Mouse (Mus musculus) left cerebral cortex, adult 9 months (tissue): Measurements from ENCODE around the gene Lmo3.

ENCODE experiments used
- DNase-seq, 2 experiments: peaks; one replicate each; pipeline ENCODE4 v3.0.0; 2022; ENCODE audit warnings: low spot score in 2 of 2

Lmo3 gene

DNA sequence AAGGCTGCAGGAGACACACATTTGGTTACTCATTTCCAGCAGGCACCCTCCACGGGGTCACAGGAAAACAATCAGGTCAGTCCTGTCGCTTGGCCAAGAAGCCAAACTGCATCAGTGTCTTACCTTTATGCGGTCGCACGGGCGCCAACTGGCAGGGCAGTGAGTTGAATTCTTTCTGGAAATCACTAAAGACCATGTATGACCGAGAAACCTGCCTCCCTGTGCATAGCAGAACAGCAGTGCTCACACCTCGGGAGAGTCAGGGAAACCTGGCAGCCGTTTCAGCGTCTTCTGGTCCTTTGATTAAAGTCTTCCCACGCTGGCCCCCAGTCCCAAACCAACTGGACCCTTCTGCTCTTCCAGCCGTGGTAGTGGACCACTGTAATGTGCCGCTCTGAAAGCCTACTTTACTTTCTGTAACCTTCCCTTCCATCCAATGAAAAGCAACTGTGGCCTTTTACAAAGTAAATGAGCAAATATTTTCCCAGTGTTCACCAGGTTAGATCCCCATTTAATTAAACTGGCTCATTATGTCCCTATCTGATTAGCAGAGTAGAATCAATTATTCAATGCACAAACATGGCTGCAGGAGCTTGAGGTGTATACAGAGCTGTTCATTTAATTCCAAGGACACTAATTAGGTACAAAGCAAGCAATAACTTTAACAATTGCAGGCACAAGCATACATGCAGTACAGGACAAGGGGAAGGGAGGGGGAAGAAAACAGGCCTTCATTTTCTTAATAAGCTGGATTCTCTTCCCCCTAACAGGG, at the start of gene Lmo3:
Lmo3 (minus strand) TSS at position 235 of the 772 bp plus-strand sequence.
- no peak for DNase-seq

DNA sequence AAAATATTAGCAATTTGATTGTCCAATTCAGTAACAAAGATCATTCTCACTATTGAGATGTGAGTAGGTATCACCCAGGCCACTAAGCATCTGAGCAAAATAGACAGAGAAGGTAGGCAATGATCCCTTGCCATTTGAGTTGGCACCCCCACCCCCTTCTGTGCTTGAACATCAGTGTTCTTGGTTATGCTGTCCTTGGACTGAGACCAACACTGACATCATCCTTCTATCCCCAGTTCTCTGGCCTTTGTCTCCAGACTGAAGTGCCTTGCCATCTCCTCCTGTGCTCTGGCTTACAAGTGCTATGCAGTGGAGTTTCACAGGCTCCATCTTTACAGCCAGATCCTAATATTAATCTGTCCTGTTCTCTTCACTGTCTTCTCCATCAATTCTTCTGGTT, 39.0 kb upstream of the Lmo3 start:
- DNase-seq: no peak

DNA sequence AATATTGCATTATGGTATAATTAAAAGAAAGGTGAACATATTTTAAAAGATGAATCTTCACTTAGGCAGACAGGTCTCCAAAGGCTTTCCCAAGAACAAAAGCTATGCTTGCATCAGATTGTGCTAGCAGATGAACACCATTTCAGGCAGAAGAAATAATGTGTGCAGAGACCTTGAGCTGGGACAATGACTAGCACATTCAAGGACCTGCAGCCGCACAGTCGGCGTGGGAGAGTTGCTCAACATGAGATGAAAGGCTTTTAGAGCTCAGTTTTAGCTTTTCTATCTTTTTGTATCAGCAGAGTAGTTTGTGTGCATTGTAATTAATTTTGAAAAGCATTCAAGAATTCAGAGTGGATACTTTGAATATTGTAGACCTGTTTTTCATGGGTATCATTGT, 36.6 kb upstream of the Lmo3 start:
- no peak for DNase-seq

DNA sequence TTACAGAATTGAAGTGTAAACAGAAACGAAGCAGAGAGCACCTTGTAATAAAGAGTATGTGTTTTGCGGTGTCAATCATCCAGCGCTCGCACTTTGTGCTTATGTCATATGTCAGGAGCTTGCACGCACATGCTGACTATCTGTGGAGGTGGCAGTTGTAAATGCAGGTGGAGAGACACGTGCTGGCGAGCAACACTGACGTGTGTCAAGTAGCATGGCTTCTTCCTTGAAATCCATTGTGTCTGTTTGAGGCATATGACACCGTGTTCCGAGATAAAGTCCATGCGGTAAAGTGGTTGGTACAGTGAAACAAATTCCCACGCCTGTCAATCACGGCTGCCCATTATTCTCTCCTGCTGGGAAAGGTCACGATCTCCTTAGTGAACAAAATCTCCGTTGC, 15.2 kb upstream of the Lmo3 start:
- no peak for DNase-seq

DNA sequence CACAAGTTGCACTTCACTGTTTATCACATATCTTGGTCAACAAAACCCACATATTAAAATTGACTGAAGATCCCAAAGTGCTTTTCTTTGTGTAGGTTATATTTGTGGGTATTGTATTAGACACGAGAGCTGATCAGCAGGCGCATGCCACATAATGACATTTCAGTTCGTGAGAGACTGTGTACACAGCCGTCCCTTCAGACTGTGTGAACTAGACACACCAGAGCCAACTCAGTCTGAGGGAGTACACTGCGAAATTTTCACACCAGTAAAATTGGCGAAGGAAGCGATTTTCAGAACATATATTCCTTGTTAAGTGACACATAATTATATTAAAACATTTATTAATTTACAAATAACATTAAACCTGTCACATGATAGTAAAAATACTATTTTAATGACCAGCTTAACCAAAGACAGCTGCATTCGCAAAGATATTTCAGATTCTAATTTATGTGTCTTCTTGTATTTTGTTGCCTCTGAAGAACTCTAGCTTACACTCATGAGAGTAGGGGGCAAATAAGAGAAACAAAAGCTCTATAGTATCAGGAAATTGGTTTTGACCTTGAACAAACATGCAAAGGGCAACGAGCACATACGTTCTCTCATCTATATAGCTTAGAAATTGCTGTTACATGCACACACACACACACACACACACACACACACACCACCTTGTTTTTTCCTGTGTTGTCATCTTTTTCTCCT, 14.4 kb upstream of the Lmo3 start:
- DNase-seq: no peak

DNA sequence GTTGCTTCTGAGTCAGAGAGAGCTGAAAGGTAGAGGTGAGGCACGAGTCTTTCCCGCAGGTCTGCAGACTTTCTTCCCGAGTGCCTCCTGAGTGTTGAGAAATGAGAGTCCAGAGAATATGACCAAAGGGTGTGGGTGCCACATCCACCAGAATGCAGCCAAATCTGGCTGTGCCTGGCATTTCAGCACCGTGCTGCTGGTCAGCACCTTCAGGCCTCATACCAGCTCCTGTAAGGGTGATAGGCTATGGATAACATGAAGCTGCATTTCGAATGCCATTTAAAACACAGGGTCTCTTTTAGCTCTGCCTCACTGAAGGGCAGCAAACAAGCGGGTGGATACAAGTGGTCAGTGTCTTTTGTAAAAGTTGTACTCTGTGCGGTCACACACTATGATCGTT, 1.5 kb upstream of the Lmo3 start:
- no peak for DNase-seq

DNA sequence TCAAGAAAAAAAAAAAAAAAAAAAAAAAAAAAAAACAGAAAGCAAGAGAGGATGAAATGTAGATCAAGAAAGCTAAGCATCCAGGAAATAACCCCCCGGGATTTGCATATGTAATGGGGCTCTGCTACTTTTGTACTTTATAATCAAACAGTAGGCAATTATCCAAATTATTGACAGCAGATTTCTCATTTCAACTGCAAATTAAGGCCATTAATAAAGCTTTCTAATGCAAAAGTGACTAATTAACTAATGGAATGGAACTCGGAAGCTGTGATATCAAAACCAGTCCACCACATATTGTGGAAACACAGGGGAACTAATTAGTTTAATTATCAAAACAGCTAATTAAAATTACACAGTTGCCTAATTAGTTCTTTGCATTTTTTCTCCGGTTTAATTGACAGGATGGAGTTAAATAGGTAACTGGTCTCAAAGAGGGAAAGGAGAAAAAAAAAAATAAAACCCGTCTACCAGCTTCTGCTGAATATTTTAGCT, 785 bp upstream of the Lmo3 start:
- no peak for DNase-seq

DNA sequence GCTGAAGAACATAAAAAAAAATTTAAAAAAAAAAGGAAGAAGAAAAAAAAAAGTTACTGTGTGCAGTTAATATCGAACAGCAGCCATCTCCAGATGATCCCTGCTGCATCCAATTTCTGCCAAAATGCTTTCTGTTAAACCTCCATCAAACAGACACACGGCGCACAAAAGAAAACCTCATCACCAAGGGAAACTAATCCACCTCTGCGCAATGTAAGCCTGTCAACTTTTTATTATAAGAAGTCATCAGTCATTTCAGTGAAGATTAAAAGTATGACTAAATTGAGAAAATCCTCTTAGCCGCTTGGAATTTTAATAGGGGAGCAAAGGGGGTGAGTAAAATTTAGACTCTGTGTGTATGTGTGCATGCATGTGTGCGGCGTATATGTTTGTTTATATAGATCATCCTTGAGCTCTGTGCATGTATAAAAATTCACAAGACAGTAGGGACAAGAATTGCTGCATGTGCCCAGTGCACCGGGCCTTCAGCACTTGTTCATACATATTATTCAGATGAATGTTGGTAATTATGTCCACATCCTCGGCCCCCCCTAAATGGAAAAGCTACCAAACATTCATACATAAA, 1.2 kb downstream of the Lmo3 start:
- no peak for DNase-seq

DNA sequence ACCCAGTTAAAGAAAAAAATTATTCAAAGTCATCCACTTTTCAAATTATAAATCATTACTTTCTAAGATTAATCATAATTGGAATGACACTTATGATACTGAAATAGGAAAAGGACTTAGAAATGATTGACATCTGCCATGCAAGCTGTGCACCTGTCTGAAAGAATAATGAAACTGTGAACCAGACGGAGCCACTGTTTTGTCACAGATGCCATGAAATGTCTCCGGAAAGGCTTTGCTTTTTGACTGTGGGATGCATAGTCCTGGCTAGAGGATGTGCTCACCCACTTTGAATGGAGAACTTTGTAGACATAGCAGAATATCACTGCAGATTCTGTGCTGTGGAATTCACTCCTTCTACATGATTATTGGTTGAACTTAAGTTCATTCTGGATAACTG, 18.4 kb downstream of the Lmo3 start:
- DNase-seq: no peak

DNA sequence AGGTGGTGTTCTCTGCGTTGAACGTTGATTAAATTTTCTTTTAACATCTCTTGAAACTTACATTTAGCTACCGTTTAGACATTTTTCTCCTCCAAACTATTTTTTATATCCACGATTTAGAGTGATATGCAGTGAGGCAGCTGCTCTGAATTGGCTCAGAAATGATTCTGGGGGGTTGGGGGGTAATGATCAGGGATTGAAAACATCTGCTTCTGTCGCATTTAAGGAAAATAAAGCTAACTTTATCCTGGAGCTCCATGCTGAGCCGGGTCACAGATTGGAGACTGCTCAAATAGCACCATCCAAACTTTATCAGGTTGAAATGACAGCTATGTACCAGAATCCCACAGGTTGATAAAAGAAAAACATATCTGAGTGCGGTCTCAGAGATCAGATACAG, 29.6 kb downstream of the Lmo3 start:
- DNase-seq: no peak

DNA sequence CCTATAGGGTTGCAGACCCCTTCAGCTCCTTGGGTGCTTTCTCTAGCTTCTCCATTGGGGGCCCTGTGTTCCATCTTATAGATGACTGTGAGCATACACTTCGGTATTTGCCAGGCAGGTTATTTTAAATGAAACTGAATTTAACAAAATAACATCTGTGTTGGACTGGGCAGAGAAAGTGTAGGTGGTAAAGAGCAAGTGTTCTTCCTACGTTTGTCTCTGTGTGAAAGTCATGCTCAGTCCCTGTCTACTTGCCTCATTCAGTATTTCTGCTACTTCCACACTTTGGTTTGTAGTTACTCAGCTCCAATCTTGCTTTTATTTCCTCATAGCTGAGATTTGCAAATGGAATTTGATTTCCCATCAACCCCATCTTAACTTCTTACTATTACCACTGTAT, 46.9 kb downstream of the Lmo3 start:
- DNase-seq: peak in 1 of 2 experiments; percentile 6

DNA sequence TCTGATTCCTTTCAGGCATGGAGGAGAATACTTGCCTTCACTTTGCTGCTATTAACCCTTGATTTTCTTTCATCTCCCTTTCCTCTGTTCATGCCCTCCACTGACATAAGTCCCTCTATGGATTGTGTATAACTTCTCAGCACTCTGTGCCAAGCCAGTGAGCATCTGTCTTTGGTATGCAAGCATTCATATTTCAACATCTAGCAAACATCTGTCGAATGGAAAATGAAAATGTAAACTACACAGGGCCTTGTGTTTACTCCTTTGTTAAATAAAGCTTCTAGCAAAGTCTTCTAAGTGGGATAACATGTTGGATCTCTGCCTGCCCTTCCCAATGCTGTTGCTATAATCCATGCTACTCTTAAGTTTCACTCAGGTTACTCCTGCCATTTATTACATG, 75.1 kb downstream of the Lmo3 start:
- no peak for DNase-seq

DNA sequence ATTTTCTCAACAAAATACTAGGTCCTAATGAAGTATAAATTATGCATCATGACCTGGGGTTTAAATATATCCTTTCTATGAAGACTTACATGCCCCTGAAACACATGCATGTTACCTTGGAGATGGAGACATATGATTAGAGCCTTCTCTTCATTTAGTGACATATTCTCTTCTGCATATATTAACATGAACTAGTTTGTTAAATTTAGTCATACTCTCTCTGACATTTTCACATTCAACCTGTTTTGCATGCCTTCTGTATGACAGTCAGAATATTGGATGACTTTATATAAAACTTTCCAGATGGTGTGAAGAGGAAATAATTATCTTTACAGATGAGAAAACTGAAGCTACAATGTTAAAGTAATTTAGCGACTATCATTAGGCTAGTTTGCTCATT, 77.8 kb downstream of the Lmo3 start:
- DNase-seq: no peak

DNA sequence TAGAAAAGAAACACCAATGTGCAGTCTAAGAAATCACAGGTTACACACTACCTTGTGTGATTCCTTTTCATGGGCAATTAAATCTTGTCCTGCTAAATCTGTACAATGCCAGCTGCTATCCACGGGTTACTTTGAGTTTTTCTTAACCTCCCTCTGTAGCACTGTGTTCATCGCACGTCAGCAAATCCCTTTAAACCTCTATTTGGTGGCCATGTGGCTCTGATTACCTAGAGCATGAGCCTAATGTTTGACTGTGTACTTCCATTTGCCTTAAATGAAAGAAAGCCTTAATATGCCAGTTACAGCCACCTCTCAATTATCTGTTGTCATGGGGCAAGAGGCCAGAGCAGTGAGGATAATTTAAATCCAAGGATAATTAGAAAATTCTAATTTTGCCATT, 98.9 kb downstream of the Lmo3 start:
- no peak for DNase-seq

DNA sequence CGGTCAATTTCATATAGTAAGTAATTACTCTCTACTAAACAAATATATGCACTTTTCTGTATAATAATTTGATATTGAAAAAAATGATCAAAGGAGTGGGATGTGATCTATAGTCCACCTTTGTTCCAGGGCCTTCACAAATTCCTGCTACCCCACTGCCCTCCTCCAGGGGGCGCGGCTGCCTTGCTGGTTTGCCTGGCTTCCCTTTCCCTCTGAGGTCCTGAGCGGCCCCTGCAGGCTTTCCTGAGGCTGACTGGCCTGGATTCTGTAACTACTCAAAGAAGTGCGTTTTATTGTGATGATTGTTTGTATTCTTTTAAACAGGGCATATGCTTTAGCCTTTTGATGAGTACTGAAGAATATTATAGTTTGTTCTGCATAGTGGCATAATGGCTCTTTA, 104.2 kb downstream of the Lmo3 start:
- peak; percentile 3 to 67 for DNase-seq

DNA sequence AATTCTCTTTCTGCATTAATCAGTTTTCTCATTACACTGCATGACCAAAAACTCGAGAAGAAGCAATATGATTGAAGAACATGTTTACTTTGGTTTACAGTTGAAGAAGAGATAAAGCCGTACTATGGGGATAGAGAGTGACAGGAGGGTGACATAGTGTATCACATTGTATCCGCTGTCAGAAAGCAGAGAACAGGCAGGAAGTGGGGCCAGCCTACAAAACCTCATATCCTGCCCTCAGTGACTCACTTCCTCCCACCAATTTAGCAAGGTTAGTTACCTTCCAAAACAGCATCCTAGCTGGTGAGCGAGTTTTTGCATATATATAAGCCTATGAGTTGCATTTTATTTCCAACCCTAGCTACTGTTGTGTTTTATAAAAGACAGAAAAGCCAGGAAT, 112.6 kb downstream of the Lmo3 start:
- DNase-seq: no peak

DNA sequence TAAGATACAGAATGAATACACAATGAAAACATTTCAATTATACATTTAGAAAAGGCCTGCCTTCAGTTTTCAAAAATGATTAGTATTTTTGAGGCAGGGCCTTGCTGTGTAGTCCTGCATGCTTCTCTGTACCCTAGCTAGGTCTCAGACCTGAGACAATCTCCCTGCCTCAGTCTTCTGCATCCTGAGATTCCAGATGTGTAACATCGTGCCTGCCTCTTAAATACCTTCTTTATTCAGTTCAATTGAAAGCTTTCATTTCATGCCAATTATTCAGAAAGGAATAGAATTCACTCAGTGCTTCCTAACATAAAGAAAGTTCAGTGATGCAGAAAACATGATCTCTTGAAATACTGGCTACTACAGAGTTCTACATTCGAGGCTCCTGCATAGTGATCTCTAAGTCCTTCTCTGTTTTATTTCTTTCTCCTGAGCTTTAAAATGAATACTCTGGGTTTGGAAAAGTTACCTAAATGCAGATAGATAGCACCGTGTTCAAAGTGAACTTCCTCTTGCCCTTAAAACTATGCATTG, 137.2 kb downstream of the Lmo3 start:
- no peak for DNase-seq

DNA sequence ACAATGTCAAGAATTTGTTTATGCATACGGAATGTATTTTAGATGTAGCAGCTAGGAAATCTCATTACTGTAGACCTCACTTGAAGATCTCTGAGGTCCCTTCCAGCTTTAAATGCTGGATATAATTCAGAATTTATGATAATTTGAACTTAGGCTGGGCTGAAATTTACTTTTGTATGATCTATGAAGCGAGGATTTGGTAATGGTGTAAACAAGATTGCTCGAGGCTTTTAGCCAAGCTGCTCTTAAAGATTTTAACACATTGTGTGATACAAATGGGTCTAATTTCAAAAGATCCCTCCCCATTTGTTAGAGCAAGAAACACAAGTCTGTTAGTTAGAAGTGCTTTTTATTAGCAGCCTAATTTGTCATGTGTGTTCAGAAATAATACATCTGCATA, 144.4 kb downstream of the Lmo3 start:
- no peak for DNase-seq

DNA sequence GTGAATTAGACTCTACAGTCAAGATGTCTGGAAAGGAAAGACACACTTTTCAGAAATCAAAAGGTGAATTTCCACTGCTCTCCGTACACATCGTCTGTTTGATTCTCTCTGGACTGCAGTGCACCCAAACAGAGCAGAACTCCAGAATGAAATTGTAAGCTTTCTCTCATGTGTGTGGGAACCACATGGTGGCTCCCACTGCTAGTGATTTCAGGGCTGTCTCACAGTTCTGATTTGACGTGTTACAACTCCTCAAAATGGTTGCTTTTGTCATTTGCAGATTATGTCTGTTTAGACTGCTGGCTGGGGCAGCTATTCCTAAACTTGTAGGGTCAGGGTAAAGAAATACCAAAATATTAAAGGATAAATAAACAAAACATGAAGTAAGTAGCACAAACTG, 145.0 kb downstream of the Lmo3 start:
- DNase-seq: no peak

DNA sequence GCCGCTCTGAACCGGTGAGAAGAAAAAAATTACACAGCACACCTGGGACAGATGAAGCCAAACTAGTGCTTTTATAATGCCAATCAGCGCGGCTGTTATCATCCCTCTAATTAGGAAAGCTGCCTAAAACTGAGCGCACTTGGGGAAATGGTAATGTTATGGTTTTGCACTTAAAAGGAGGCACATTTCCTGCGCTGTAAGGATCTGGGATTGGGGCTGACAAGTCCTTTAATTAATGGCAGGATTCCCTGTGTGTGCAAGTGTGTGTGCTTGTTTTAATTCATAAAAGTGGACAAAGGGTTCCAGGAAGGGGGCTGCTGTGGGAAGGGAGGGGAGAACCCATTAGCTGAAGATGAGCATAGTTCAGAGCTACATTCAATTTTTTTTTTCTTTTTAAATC, 154.4 kb downstream of the Lmo3 start:
- DNase-seq: no peak

DNA sequence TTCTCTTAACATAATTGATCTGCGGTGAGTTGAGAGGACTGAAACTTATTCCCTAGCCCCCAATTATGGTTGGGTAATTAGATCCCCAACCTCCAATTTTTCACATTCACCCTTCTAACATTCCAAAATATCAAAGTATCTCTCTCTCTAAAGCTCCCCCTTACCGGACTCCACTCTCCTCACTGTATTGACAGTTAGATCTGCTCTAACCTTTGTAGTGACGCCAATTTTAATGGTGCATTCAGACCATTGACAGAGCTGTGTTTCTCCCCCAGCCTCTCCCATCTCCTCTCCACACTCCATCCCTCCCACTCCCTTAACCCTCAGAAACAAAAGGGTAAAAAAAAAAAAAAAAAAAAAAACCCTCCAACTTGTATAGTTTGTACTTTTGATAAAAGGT, 154.9 kb downstream of the Lmo3 start:
- DNase-seq: no peak

DNA sequence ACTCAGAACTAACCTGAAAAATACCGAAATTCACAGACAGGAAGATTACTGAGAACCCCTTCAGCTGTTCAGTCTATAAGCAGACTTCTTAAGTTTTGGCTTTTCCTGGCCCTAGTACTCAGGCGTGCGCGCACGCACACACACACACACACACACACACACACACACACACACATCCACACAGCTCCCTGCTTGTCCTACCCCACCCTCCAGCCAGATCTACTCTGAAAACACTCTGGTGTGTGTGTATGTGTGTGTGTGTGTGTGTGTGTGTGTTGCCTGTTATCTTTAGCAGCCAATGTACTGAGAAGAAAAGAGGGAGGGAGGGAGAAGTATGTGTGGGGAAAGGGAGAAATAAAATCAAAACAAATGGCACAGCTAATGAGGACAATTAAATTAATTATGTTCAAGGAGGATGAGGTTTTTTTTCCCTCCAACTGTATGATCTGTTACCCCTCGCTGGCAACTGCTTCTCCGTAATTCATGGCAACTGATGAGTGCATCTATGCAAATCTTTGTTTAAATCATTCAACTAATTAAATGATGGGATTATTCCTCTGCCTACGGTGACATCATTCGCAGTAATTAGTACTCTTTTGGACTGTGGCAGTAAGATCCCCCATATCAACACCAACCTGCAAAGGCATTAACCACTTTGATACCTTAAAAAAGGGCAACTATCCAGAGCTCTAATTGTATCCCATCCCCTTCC, 157.1 kb downstream of the Lmo3 start:
- DNase-seq: no peak
